Mouse (Mus musculus) liver (tissue): ENCODE results near the gene 4933407L21Rik.

Experiments used
- DNase-seq: peaks from one replicate; pipeline ENCODE4 v3.0.0-alpha.2; 2020; ENCODE audit warnings: mixed read lengths

Gene 4933407L21Rik

DNA sequence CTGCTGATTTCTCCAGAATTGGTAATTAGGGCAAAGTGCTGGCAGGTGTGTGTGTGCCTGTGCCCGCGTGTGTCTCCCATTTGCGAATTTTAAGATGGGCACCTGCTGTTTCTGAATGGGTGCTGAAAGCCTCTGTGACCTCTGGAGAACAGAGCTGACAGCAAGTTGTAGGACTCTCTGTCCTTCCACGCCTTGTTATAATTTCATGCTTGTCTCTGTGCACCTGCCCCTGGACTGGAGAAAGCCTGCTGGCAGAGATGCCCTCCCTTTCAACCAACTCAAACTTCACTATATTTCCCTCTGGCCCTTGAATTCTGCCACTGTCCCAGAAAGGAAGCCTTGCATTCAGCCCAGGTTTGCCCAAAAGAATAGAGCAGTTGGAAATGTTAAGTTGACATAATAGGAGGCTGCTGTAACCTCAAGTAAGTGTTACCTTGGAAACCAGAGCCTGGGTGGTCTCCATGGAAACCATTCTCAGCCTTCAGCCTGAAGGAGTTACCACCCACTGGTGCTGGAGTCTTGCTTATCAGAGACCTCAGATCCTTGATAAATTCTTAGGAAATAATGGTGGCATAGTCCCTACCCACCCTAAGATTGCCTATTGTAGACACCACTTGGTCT is 11.3 kb upstream of the 4933407L21Rik start:
- DNase-seq, result no peak

DNA sequence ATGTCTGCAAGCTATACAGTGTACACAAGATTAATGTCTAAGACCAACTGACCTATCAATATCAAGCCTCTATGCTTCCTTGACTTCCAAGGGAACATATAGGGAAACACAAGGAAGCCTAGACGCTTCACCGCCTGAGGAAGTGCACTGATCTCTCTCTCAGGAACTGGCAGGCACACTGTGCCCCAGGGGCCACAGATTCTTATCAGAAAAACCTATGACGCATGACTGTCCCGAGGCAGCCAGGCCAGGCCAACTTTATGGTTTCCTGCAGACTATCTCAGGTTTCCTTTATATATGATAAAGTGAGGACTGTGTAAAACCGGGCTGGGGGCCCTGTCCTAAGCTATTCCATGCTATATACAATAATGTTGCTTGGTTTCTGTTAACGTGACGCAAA is 8.7 kb upstream of the 4933407L21Rik start:
- DNase-seq, result no peak

DNA sequence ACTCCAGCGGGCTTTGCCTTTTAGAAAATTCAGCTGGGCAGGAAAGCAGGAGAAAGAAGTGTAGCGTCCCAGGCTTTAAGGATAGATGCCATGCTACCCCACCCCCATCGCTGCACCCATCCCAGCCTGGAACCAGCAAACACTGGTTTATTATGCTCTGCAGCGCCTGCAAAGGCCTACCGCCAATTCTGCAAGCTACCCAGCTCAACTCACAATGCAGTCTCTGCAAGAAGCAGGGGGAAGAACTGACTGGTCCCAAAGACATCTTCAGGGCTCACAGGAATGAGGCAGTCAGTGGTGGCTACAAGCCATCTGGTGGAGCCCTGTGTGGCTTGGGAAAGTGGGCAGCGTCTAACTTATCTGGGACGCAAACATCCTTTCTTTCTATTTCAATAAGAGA is 6.6 kb upstream of the 4933407L21Rik start:
- no peak for DNase-seq

DNA sequence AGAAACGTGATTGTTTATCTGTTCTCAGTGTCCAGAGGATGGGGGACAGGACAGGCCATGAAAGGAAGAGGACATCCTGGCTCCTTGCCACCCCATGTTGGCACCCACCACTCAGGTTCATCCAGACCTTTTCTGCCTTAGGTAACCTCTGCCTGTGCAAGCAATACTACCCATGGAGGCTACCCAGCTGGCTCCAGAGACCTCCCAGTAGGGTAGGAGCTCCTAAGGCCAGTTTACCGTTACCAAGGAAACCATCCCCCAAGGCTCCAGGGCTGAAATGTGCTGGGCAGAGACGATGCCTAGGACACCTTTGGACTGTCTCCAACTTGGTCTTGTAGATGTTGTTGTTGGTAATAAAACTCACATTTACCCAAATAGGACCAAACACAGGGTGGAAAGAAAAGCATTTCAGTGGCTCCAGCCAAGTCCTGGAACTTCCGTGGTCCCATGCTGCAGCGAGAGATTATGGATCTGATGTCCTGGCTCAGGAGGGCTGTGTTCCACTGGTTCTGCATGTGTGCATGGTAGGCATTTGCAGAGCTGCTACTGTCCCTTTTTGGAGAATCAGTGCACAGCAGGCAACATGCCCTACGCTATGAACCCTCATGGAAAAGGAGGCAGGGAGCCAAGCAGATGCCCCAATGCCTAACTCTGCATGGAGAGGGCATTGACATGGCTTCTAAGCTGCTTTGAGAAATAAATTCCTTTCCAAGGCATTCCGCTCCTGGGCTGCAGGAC is 6.0 kb upstream of the 4933407L21Rik start:
- no peak for DNase-seq

DNA sequence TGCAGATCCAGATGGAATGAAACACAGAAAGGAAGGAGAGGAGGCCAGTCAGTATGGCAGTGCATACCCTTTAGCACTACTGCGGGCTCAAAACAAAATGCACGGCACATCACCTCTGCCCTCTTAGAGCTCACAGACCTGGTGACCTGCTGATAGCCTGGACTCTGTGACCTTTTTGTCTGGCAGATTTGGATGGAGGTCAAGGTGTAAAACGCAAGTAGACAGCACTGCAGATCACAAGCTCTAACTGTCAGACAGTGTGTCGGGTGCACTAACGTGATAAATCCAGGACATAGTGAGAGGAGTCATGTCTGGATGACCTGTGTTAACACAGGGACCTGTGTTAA is 5.4 kb upstream of the 4933407L21Rik start:
- no peak for DNase-seq

DNA sequence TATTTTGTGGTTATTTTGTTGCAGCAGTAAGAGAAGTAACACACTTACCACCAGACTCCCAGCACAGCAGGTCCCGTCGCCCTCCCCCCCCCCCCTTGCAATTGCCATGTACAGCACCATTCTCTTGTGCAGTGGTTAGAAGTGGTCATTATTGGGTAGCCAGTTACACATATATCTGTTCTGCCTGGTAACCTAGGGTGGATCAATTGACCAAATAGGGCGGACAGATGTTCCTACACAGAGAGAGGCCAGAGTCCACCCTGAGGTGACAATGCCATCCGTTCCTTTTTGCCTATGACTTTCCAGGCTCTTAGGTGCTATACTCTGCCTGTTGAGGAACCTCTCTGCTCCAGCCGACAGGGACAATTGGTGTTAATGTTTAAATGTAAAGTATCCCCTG is 3.1 kb upstream of the 4933407L21Rik start:
- DNase-seq, result no peak

DNA sequence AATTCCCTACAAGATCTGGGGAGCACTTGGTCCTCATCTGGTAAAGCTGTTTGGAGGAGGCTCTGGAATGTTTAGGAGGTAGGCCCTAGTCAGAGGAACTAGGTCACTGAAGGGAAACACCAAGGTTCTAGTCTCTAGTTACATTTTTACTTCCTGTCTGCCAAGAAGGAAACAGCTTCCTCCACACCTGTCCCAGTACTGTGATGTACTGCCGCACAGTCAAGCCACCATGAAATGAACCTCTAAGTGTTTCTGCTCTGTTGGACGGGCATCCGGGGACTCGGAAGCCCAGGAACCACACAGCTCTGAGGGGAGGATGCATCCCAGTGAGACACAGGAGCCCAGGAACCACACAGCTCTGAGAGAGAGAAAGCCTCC is 394 bp downstream of the 4933407L21Rik start:
- DNase-seq, result no peak

DNA sequence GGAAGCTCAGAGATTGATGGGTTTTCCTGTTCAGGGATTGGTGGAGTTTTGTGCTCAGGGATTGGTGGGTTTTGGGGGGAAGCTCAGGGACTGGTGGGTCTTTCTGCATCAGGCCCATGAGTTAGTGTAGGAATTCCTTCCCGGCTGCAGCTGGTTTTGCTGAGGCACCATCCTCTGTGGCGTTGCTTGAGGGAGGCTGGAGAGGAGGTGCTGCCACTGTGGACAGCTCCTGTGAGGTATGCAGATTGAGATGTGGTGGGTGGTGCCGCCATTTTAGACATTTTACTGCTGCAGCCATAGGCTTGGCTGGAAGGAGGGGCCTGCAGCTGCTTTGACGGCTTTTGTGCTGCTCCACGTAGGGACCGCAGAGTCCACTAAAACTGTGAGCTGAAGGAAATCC is 1.1 kb downstream of the 4933407L21Rik start:
- no peak for DNase-seq

DNA sequence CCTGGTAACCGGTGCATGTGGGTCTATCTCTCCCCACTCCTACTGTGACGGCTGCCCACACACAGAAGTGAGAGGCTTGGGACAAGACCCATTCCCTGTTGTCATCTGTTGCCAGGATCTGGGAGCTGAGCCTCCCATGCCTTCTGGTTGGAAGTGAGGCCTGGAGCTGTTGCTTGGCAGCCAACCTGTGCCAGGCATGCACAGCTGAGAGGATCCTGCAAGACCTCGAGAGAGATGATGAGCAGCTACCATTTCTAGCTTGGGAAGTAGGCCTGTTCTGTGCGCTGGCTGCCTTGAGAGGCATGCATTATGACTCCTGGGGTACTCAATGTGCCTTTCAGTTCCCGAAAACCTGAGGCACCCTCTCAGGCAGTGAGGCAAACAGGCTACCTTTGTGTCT is 2.9 kb downstream of the 4933407L21Rik start:
- DNase-seq, result no peak

DNA sequence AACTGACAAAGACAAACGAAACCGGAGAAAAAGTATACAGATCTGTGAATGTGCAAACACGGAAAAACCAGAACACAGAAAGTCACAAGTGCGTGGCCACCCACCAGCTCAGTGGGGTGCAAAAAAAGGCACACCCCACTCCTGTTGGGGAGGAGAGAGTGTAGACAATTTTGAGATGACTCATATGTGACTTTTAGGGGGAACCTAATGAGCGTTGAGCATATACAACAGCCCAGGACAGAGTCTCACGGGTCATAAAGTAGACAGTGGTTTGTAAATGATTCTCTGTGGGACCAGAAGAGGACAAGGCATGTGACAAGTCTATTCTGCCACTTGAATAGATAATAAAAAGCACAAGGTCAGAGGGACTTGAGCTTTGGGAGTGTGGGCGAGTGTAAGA is 4.9 kb downstream of the 4933407L21Rik start:
- DNase-seq, result no peak

DNA sequence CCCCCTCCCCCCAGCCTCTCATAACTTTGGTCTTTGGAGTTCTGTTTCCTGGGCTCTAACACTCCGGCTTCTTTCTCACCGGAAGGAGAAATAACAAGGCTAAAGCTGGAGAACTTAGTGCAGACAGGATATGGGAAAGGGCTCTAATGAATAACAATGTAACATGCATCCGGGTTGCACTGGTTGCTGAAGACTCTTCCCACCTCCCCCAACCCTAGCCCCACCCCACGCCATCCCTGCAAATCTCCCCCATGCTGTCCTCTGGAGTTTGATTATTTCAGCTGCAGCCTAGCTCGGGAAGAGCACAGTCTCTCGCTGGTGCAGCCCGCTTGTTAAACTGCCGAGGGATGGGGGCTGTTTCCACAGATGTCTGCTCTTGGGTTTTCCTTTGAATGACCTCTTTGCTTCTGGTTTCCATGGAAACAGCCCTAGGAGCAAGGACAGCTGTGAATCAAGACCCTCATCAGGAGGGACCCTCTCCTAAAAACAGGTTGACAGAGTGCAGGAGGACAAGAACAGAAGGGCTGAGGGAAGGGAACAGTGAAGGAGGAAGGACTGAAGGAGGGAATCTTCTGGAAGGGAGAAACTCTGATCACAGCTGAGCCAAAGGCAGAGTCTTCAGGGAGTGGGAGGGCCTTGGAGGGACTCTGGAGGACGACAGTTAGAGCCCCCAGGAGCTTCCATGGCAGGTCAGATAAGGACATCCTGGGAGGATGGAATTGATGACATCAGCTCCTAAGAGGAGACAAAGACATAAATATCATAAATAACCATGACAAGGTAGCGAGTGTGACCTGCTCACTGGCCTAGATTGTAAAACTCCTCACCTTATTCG is 5.6 kb downstream of the 4933407L21Rik start:
- peak; percentile 12 for DNase-seq

DNA sequence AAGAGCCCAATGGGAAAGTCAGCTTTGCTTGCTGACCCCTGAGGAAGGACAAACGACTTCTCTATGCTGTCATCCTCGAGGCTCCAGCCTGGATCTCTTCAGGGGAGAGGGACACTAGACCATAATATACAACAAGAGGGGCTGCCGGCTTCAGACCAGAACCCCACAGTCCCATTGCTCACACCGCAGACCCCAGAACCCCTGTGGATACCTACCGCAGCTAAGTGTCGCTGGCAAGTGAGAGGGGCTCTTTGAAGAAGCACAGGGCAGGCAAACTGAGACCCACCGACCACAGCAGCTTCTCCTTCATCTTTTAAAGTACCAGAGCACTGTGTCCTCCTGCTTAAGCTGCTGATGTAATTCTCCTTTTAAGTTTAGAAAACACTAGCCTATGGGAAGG is 6.3 kb downstream of the 4933407L21Rik start:
- no peak for DNase-seq

DNA sequence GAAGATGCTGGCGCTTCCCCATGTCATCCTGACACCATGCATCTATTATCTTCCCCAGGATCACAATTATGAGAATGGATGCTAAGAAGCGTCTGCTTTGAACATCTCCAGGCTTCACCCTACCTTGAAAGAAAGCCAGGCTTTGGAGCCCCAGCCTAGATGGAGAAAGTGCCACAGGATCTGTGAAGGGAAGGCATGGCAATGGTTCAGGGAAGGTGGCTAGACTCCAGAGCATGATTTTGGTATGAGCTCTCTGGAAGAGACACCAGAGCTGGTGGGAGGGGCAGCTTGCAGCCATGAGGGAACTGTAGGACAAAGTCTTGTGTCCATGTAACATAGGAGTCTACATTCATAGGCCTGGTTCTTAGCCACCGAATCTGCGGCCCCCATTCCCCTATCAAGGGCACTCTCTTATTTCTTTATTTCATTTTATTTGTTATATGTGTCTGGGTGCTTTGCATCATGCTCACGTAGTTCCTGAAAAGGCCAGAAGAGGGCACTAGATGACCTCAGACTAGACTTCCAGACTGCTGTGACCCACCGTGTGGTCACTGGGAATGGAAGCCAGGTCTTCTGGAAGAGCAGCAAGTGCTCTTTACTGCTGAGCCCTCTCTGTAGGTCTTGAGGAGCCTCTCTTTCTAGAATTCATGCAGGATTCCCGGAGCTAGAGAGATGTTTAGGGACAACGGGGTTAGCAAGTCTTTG is 7.0 kb downstream of the 4933407L21Rik start:
- peak; percentile 44 for DNase-seq

DNA sequence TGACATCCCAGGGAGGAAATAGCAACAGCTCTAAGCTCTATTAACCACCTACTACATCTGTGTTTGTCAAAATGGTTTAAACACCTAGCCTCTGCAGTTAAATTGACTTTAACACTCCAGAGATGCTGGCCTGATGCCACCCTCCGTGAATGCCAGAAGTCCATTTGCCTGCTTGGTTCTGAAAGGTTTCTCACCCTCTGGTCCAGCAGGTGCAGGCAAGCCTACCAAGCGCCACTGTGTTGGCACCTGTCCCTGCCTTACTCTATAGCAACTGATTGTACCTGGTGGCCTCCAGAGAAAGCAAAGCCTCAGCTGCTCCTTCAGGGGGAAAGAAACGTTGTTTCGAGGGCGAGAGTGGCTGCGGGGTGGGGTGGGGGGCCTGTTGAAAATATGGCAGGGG is 8.0 kb downstream of the 4933407L21Rik start:
- no peak for DNase-seq

DNA sequence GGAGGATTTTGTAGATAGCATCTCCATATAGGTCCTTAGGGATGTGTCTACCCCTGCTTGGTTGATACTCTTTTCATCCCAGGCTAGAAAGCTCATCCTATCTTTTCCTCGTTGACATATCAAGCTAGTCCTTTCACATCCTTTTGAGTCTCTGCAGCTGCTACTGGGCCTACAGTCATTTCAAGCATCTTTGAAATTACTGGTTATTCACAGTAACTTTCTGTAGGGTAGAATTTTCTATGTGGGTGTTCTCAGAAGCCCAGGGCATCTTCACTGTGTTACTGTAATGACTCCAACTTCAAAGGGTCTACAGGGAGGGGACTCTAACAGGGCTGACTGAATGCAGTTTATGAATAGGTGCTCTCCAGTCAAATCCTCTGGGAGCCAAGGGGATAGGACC is 9.0 kb downstream of the 4933407L21Rik start:
- no peak for DNase-seq

DNA sequence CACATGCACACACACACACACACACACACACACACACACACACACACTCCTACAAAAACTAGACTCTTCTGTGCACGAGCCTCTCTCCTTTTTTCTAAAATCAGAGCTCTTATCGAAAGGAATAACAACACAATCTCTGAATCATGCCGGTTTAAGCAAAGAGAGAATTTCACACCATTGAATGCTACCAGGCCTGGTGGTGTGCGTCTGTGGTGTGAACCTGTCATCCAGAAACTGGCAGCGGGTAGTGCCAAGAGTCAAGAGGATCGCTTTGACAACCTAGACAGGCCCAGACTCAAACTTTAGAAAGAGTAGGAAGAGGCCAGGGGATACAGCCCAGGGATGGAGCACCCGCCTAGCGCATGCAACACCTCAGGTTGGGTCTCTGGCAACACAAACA is 14.0 kb downstream of the 4933407L21Rik start:
- DNase-seq, result no peak

DNA sequence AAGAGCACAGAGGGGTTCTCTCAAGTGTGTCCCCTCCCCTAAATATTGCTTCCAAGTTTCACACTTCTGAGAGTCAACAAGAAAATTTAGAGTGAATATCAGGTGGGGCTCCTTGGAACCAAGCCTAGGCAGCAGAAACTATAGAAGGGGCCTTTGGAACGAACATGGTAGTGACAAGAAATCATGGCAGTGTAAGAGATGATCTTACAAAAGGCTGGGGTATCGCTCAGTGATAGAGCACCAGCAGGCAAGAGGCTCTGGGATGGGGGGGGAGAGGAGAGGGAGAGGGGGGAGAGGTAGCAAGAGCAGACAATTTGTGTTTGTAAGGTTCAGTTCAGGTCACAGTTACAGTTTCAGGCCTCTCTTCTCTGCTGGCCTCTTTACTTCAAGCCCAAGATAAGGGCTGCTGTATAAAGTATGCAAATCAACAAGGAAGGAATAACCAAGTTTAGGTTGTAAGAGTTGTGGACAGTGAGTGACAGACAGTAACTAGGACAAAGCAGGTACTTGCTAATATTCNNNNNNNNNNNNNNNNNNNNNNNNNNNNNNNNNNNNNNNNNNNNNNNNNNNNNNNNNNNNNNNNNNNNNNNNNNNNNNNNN is 20.9 kb downstream of the 4933407L21Rik start:
- no peak for DNase-seq

DNA sequence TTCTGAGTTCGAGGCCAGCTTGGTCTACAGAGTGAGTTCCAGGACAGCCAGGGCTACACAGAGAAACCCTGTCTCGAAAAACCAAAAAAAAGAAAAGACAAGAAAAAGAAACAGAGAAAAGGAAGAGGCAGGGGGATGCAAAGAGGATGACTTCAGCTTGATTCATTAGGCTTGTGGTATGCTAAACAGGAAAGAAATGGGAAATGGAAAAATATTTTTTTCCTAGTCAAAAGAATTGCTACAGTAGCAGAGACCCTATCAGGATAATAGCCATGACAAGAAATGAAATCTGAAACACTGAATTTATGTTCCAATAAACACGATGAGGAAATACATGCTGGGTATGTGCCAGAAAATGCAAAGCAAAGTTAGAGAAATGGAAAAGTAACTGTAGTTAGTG is 26.9 kb downstream of the 4933407L21Rik start:
- DNase-seq, result no peak

DNA sequence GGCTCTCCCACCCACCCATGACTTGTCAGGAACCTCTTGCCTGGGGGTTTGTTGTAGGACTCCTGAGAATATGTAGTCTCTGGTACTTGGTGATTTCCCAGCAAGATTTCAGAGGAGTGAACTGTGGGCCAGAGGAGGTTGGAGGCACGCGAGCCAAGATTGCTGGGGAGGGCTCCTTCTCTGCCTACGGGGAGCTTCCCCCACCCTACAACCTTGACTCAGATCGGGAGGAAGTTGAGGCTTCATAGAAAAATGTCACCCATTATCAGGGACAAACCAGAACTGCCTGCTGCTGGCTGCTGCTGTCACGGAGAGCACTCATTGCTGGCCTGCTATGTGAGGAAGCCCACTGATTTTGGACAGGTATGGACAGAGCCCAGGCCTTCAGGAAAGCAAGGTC is 29.0 kb downstream of the 4933407L21Rik start:
- DNase-seq, result no peak

DNA sequence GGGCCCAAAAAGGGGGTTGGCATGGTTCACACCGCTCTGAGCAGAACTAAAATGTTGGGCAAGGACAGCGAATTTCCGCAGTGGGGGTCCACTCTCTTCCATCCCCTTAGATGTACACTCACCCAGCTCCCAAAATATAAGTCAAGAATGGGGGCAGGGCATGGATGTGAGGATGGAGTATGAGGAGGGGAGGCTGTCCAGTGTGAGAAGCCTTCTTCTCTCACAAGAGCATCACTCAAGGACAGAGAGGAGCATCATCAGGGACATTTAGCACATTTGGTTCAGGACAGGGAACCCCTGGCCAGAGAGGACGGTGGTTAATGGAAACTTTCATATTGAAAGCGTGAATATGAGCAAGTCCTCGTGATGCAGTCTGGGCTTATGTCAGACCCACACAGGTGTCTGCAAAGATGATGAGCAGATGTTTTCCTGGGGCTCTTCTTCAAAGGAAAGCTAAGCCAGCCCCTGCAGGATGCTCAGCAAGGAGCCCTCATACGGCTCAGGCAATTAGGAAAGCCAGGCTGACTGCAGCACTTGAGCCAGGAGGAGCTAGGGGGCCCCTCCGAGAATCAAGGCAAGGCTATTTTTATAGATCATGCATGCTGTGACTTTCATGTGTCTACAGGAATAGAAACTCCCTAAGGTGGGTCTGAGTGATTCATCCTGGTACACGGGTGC is 29.8 kb downstream of the 4933407L21Rik start:
- no peak for DNase-seq

DNA sequence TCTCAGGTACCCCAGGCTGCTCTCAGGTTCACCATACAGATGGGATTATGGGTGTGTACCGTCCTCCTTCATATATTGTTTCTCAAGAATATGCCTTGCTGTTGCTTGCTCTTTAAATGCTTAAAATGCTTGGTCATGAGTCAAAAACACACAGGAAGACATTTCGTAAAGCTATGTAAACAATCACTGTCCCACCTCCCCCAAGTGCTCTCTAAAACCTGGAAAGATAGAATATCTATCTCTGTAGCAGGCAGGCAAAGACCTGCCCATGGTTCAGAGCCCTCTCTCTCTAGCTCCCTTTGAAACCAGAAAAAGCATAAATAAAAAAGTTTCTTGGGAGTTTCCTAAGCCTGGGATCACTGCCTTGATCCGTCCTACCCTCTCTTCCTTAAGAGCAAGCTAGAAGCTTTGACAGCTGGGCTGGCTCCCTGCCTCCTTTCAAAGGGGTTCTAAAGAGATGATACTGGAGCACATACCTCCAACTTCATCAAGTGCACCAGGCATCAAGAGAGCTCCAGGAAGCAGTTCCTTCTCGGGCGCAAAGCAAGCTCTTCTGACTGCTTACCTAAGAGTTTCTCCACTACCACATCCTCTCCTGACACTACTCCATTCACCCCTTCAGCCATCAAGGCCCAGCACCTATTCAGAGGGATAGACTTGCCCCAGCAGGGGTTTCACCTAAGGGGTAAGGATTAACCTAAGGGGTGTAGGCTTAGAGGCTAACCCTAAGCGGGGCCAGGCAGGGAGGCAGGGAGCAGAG is 31.0 kb downstream of the 4933407L21Rik start:
- DNase-seq, result no peak

DNA sequence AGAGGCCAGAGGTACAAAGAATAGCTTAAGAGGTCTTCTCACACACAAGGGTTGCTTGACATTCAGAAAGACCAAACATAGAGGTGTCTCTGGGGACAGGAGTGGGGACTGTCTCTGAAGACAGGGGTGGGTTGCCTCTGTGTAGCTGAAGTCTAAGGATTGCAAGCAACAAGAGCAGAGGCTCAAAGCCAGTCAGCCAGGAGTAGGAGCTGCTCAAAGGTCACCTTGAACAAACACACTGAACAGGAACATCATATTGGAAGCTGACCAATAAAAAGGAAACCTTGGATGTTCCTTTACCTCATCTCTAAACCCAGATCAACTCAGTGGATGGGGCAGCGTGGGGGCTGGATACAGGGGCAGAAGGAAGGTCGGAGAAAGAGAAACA is 31.6 kb downstream of the 4933407L21Rik start:
- DNase-seq, result no peak
